Mouse (Mus musculus) right cerebral cortex, postnatal 4 days (tissue): ENCODE data around the gene Tk1.
"Not testable (repeated sequence)": the region's sequence is repeated elsewhere in the genome, so short reads cannot be mapped to it uniquely, and the experiment has no call there.

Experiments
- DNase-seq: peaks from one replicate; pipeline ENCODE4 v3.0.0-alpha.2; 2022

Tk1 gene

DNA sequence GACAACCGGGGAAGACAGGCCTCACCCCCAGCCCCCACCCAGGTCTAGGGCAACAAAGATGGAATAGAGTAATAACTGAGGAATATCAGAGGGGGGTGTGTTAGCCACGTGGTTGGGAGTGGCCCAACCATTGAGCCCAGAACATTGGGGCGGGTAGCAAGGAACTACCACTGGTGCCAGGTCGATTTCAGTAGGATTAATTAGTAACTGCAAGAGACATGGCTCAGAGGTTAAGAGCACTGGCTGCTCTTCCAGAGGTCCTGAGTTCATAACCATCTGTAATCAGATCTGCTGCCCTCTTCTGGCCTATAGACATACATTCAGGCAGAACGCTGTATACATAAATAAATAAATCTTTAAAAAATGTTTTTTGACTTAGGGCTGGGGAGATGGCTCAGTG is 20.7 kb upstream of the Tk1 start:
- no peak for DNase-seq

DNA sequence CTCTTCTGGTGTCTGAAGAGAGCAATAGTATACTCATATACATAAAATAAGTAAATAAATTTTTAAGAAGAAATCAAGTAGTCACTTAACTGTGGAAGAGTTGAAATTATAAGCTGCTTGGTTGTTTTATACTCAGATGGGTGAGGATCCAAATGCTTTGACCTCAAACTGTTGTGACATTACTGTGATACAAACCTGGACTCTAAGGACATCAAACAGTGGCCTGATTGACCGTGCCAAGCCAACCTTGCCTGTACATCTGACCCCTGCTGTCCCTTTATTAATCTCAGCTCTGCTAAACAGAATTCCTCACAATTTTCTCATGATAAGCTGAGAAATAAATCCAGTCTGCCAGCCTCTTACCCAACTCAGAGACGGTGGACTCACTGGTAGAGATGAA is 19.8 kb upstream of the Tk1 start:
- DNase-seq: no peak

DNA sequence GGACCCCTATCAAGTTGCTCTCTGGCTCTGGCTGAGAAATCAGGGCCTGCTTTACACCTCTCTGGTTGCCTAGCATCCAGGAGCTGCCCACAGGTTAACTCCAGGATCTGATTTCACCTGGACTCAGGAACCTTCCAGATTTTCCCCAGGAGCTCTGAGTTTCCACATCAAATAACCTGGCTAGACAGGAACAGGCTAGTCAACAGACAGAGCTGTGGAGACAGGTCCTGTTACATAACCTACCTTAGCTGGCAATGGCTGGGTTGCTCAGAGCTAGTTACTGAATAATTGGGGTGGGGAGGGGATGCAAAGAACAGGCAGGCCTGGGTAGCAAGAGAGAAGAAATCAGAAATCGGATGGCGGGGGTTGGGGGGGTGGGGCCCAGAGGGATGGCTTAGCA is 19.1 kb upstream of the Tk1 start:
- no peak for DNase-seq

DNA sequence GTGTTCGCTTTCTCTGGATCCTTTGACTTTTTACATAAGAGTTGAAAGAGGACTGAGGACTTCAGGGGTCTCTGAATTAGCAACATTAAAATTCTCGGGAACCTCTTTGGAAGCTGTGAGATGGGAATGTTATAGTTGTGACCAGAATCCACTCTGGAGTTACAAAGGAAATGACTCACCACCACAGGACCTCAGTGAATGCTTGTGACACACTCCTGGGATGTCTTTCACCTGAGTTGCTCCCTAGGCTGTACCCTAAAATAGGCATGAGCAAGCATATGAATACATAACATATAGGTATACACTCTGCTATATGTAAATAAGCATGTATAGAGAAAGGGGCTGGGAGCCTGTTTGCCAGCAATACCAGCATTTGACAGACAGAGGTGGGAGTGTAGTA is 17.5 kb upstream of the Tk1 start:
- DNase-seq: no peak

DNA sequence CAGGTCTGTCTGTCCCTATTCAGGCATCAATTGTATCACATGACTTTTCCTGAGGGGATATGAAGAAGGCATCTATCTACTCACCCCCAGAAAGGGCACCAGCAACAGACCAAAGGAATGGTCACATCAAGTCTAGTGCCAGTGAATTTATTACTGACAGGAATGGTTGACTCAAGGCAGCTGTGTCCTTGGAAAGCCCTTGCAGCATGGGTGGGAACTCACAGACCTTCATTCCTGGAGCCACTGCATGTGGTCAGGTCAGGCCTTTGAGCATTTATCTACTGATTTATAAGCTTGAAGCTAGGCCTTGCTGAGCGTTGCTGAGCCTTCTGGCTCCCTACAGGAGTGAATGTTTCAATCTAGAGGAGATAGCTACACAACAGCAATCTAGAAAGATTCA is 15.0 kb upstream of the Tk1 start:
- no peak for DNase-seq

DNA sequence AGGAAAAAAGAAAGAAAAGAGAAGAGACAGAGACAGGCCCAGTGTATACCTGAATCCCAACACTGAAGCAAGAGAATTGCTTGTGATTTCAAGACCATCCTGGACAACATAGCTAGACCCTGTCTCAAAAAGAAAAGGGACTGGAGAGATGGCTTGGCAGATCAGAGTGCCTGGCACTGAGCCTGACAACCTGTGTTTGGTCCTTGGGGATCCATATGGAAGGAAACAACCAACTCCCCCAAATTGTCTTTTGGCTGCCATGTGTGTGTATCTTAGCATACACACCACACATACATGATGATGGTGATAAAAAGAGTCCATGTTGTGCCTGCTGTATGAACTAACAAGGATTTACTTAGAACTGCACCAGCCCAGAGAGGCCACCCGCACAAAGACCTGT is 13.1 kb upstream of the Tk1 start:
- DNase-seq: no peak

DNA sequence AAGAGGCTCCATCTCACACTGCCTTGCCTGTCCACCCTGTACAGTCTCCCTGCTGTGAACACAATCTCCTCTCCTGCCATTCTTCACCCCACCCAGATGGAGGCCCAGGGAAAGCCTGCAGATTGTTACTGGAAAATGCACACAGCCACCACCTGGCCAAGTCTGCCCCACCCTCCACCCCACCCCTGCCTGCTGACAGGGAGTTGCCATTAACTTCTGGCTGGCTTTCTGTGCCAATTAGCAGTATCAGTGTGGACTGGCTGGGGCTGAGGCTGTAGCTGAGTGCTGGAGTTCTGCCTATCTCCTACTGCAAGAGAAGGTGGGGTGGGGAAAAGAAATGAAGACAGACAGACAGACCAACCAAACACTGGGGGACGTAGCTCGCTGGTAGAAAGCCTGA is 12.7 kb upstream of the Tk1 start:
- DNase-seq: no peak

DNA sequence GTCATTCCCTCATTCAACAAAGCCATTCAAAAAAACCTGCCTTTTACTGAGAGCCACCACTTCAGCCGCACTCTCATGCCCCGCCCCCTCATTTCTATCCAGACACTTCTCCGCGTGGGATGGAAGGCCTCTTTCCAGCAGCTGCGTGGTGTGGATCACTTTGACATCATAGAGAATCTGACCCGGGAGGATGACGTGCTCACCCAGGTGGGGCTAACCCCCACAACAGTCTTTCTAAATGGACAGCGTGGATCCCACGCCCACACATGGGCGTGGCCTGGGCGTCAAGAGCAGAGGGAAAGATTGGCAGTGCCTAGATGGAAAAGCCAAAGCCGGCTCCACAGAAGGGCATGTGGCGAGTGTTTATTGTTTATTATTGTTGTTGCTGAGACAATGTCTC is 10.4 kb upstream of the Tk1 start:
- DNase-seq: no peak

DNA sequence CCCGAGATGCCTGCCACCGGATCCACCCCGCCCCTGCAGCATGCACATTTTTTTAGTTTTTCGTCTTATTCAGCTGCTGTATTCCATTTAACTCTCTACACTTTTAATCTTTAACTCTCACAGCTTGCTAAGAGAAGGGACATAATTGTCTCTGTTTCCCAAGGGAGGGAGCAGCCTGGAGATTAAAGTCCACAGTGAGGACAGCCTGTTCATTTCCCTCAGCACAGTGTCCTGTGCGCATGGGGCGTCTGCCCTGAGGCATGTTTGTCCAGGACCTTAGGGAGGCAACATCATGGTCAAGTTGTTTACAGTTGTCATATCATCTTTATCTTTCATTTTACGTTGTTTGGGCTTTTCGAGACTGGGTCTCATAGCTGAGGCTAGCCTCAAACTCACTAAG is 8.2 kb upstream of the Tk1 start:
- DNase-seq: no peak

DNA sequence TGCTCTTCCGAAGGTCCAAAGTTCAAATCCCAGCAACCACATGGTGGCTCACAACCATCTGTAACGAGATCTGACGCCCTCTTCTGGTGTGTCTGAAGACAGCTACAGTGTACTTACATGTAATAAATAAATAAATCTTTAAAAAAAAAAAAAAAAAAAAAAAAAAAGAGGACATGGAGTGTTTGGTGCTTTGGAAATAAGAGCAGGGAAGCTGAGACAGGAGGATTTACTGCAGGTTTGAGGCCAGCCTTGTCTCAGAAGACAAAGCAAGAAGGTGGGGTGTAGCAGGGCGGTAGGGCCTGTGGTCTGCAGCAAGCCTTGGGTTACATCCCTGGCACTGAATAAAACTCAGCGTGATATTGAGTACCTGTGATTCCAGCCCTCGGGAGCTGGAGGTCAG is 7.6 kb upstream of the Tk1 start:
- DNase-seq: not testable (repeated sequence)

DNA sequence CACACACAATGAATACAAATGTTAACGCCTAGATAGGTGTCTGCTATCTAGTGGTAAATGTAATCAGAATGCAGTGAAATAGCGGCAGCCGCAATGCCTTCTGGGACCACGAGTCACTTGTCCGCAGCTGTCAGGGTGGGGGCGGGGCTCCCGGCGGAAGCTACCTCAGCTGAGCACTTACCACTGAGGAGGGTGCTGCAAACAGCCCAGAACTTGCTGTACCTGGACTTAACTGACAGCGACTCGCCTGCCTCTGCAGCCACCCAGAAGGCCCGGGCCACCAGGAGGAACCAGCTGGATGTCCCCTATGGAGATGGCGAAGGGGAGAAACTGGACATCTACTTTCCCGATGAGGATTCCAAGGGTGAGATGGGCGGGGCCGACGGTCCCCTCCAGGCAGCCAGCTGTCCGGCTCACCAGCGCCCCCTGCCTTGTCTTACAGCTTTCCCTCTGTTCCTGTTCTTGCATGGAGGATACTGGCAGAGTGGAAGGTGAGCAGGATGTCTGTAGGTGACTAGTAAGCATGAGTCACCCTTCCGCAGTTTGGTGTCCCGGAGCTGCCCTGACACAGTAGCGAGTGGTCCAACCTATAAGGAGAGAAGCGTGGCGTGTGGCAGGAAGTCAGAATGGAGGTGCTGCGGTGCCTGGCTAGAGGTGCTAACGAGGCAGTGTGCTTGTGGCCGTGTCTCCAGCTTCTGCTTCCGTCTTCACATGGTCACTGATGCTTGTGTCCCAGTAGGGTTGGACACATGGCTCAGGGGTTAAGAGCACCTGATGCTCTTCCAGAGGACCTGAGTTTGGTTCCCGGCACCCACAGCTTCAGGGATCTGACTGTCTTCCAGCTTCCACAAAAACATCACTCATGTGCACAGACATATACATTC is 6.4 kb upstream of the Tk1 start:
- DNase-seq: peak; percentile 84

DNA sequence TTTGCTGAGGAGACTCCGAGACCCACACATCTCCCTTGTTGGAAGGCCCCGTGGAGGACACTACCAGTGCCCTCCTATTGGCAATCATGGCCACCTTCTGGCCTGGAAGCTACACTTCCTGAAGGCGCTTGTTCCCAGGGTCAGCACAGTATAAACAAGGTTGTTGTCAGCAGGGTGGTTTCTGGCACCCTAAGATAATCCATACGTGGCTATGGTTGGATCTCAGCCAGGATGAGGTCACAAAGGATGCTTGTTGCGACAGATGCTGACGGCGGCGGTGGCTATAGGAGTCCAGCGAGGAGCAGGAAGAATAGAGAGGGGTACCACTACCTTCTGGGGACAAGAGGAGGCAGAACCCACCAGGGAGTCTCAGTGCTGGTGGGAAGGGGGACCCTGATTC is 4.5 kb upstream of the Tk1 start:
- DNase-seq: no peak

DNA sequence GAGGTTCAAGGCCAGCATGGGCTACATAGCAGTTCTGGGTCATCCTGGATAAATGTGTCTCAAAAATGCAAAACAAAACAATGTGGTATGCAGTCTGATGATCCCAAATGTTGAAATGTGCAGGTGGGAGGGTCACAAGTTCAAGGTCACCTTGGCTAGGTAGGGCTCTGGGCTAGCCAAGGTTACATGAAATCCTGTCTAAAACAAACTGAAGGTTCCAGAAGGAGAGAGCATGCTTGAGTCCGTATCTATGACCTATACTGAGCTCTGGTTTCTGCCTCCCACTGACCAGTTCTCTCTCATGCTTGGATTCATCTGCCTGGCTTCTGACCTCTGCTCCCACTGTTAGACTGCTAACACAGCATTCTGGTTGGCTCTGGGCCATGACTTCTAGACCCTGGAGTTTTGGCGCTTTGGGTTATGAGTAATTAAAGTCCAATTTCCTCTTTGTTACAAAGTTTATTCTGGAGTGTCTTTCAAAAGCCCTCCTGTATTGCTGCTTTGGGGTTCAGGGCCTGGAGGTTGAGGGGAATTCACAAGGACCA is 3.9 kb upstream of the Tk1 start:
- DNase-seq: no peak

DNA sequence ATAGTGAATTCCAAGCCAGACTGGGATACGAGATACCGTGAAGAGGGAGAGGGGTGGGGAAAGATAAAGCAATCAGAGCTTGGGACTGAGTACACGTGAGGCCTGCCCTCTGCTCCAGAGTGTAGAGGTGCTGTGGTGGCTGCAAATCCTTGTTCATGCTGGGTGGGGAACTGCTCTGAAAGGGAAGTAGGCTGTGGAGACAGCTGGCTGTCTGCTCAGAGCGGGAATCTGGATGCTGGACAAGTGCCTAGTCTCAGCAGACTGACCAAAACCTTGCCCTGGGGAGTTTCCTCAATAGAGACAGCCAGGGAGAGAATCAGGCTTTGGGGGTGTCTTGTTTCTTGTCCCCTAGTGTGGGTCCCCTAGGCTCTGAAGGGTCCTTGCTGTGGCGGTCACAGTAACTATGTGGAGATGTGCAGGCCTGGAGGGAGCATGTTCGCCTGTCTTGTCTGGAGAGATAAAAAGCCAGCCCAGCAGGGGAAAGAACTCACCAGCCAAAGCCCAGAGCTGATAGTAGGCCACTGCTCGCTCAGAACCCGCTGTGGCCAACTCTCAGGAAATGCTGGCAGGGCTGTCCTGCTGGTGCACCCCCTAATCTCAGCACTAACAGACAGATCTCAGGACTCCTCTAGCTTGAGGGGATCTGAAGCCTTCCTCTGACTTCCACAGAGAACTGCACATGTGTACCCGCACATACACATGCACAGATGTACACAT is 3.2 kb upstream of the Tk1 start:
- no peak for DNase-seq

DNA sequence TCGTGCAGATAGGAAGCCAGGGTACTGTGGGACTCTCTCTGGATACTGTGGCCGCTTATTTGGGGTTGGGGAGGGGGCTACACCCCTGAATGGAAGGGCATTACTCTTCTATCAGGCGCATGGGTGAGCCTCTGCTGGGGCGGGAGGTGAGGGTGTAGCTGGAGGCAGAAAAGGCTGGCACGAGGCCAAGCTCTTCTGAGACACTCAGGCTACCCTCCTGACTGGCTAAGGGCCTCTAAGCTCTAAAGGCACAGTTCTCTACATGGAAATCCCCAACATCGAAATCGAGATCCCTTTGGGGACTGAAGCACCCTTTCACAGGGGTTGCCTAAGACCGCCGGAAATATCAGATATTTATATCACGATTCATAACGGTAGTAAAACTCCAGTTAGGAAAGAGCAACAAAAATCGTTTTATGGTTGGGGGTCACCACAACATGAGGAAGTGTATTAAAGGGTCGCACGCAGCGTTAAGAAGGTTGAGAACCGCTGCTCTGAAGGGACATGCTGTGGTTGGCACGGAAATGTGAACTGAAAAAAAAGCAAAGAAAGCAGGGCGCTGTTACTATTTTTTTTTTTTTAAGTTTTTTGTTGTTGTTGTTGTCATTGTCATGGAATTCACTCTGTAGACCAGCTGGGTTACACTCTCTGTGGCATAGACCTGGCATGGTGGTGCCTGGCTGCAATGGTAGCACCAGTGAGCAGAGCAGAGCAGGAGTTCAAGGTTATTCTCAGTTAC is 2.4 kb upstream of the Tk1 start:
- no peak for DNase-seq

DNA sequence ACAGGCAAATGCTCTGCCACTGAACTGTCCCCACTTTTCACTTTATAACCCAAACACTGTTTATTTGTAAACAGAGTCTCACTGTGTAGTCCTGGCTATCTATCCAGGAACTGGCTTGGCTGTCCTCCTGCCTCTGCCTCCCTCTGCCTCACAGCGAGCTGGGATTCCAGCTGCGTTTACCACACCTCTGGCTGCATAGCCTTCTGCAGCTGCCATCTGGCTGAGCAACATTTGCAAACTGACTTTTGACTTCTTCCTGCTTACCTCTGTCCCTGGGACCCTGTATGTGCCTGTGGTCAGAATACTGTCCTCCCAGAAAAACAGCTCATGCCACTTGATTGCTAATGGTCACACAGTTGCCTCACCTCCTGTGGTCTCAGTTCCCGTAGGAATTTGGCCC is 1.5 kb upstream of the Tk1 start:
- DNase-seq: no peak

DNA sequence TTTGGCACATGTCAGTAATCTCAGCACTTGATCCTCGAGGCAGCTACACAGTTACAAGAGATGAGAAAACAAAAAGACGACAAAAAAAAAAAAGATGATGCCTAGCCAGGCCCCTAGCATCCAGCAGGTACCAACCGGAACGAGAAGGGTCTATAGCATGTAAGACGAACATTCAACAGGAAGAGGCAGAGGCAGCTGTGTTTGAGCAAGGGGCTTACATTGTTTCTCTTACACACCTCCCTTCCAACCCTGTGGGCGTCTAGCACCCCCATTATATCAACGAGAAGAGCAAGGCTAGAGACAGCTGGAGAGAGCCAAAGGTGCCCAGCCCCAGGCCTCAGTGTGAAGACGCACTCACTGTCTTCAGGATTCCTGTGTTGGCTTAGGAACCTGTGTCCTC is 1.0 kb upstream of the Tk1 start:
- DNase-seq: no peak

DNA sequence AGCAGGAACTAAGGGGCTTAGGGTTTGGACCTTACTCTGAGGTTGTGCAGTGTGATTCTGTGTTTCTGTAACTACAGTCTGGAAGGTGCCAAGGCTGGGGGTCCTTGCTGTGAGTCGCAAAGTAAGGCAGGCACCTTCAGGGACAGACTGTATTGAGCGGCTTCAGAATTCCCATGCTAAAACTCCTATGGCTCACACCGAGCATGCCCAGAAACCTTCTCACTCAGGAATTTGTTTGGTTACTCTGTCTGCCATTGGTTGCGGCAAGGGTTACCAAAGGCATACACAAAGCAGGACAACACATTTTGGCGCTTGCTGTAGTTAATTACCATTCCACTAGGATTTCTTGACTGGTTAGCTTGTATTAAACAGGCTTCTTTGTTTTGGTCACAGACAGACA is 272 bp upstream of the Tk1 start:
- no peak for DNase-seq

DNA sequence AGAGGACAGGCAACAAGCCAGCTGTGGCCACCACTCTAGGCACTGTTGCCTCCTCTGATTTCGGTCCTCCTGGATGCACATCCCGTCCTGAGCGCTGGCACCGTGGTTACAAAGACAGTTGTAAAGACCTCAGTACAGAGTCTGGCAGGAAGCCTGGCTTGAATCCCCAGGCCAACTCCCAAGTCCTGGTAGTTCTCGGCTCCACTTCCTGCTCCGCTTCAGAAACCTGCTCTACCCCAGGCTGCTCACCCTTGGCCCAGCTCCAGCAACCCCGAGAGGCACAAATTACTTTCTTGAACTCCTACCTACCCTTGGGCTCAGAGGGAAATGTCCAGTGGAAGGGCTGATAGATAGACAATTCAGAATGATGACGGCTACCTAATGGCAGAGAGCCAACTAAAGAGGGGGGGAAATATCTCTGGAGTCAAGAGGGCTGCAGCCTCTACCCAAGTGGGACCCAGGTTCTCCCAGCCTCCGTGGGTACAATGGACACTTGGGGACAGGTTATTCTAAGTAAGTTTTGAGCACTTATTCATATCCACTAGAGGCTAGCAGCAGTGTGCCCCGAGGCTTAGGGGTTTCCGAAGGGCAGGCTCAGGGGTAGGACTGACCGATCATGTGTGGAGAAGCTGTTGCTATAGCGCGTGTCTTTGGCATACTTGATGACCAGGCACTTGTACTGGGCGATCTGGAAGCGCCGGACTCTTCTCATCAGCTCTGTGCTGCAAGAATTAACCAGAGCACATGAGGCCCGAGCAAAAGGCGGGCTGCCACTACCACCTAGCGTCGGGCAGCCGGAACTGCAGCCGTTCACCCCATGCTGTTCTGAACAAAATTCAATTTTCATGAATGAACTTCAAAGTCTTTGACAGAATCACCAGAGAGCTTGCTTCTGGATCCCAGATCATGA is 1.6 kb downstream of the Tk1 start:
- peak; percentile 83 for DNase-seq

DNA sequence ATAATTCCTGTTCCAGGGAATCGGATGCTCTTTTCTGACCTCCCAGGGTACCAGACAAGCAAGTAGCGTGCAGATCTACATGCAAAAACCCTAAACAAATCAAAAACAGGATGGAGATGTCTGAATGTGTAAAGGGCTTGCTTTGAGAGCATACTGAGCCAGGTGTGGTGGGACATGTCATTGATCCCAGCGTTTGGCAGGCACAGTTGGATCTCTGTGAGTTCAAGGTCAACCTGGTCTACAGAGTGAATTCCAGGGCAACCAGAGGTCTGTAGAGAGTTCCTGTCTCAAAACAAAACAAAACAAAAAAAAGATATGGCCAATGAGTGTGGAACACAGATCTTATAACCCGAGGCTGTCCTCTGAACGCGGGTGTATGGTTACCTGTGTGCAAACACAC is 2.5 kb downstream of the Tk1 start:
- no peak for DNase-seq

DNA sequence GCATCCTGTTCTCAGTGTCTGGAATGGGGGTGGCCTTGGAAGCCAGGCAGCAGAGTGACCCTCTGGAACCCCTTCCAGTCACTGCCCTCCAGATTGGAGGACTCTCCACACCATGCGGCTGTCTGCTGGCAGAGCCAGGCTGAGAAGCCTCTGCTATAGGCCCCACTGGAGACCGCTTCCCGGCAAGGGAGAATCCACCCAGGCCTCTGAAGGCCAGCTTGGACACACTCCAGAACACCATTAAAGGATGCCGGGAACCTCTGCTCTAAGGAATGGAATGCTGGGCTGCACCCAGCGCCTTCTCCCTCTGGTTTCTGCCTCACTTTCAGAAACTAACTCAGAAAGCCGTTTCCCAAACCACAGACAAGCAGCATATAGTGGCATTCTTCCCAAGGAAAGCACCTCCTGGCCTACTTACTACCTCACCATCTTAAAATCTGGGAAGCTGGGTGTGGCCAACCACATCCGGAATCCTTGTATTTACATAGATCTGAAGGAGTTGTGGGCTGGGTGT is 3.1 kb downstream of the Tk1 start:
- DNase-seq: no peak

DNA sequence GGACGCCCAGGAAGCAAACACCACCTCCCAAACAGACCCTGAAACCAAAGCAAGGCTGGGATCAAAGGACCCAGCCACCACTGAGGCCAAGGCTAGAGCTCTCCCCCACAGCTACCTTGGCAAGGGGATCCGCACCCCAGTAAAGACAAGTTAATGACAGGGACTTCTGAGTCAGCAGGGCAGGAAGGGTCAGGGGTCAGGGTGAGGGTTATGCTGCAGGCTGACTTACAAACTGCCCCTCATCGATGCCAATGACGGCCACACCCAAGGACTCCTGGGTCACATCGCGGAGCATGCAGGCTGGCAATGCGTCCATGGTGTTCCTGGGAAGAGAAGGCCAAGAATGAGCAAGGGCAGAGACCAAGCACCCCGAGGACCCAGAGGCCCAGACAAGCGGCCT is 4.0 kb downstream of the Tk1 start:
- DNase-seq: no peak
